Mouse (Mus musculus) lung, adult 2 months (tissue): Measurements from ENCODE around the gene Slc2a12.

ENCODE experiments used
- CTCF ChIP-seq: fragments of 200-500 bp; IDR thresholded peaks from 2 replicates; pipeline ENCODE4 v1.5.1; 2011; ENCODE audit warnings: mild to moderate bottlenecking, low read length, control low read depth; ENCODE audit not compliant: insufficient read depth
- POLR2A ChIP-seq: fragments of 200-500 bp; IDR thresholded peaks from 2 replicates; pipeline ENCODE4 v1.6.1; 2011; ENCODE audit warnings: low read depth, mild to moderate bottlenecking, control low read depth, low read length, borderline replicate concordance; ENCODE audit errors: extremely low read depth

- no peak for TF ChIP-seq CTCF
- no peak for TF ChIP-seq POLR2A
Observed at GRCm38 (mm10) chr10:22659386-22659725, 14.5 kb downstream of the Slc2a12 start.
